Mouse (Mus musculus): Measurements from ENCODE around the gene Hmcn1.

- TF ChIP-seq CTCF (IDR thresholded peaks at IDR 0.05 in 2 of 3, conservative IDR thresholded peaks at IDR 0.05 in 1 of 3; ENCODE audit: control insufficient read depth in 1 of 3, insufficient read depth in 1 of 3, low read depth in 2 of 3, low read length in 3 of 3, poor library complexity in 1 of 3, severe bottlenecking in 1 of 3) (no peak), GABPA (IDR thresholded peaks at IDR 0.05; ENCODE audit: low read depth, low read length) (no peak), UBTF (IDR thresholded peaks at IDR 0.05; ENCODE audit: borderline replicate concordance, insufficient read depth, low read depth, low read length) (no peak), ZKSCAN1 (IDR thresholded peaks at IDR 0.05; ENCODE audit: low read depth, low read length) (no peak), POLR2A (IDR thresholded peaks at IDR 0.05; ENCODE audit: control insufficient read depth in 1 of 2, insufficient read depth in 1 of 2, low read depth in 1 of 2, low read length in 2 of 2, poor library complexity in 1 of 2) (no peak), HCFC1 (IDR thresholded peaks at IDR 0.05; ENCODE audit: low read depth, low read length) (no peak), ZC3H11A (IDR thresholded peaks at IDR 0.05; ENCODE audit: low read depth, low read length) (no peak)
Observed at GRCm38 (mm10) chr1:150890017-150890416, 103.2 kb downstream of the Hmcn1 start.
